Mouse (Mus musculus) CH12.LX (cell line): ENCODE measurements around the gene Mgarp. TPM values are rescaled to one million over a fixed set of nuclear protein-coding genes. Genes with fewer than 3 reads are reported as not detected.

Experiments
- DNase-seq: peaks from one replicate; pipeline ENCODE4 v3.0.0-alpha.2; 2013; ENCODE audit errors: extremely low read depth
- H3K27ac ChIP-seq: 2 replicates; pipeline ENCODE4 v1.5.1; 2012; ENCODE audit warnings: low read depth, mild to moderate bottlenecking, control low read depth, moderate library complexity; ENCODE audit not compliant: insufficient read depth
- H3K27me3 ChIP-seq: replicated peaks from 2 replicates; pipeline ENCODE3; 2012; ENCODE audit warnings: inconsistent platforms
- H3K36me3 ChIP-seq, 2 experiments: replicated peaks in 1 of 2; 2 replicates each; pipeline versions ENCODE3 to v1.6.1; 2012; ENCODE audit warnings: inconsistent platforms in 1 of 2, low read length in 1 of 2, mild to moderate bottlenecking in 1 of 2, mixed read lengths in 1 of 2, moderate library complexity in 1 of 2; ENCODE audit not compliant: control insufficient read depth in 1 of 2, insufficient read depth in 1 of 2
- H3K4me1 ChIP-seq, 2 experiments: 2 replicates each; pipeline ENCODE4 v1.6.1; 2012; ENCODE audit warnings: inconsistent platforms in 1 of 2, moderate library complexity in 1 of 2; ENCODE audit not compliant: insufficient read depth in 2 of 2, control insufficient read depth in 1 of 2
- H3K4me2 ChIP-seq: 2 replicates; pipeline ENCODE4 v1.6.1; 2012; ENCODE audit warnings: low read depth, mild to moderate bottlenecking, control low read depth; ENCODE audit not compliant: poor library complexity, insufficient read depth, severe bottlenecking
- H3K4me3 ChIP-seq, 3 experiments: fragments of 150-350 bp in 1 of 3; sonication (generic) in 1 of 3; replicated peaks in 1 of 3; 2 replicates each; pipeline versions ENCODE3 to v1.5.1; 2011 to 2012; ENCODE audit warnings: low read depth in 2 of 3, low read length in 2 of 3, mild to moderate bottlenecking in 2 of 3, moderate library complexity in 2 of 3, control low read depth in 1 of 3, improper control_type of control experiment in 1 of 3, inconsistent platforms in 1 of 3, mixed read lengths in 1 of 3; ENCODE audit not compliant: poor library complexity in 1 of 3
- H3K79me2 ChIP-seq: replicated peaks from 2 replicates; pipeline ENCODE4 v1.6.1; 2012; ENCODE audit warnings: mild to moderate bottlenecking, moderate library complexity; ENCODE audit not compliant: control insufficient read depth, poor library complexity, insufficient read depth, severe bottlenecking; ENCODE audit errors: extremely low read depth
- H3K9ac ChIP-seq: 2 replicates; pipeline ENCODE4 v1.6.1; 2012; ENCODE audit warnings: low read depth, mild to moderate bottlenecking, control low read depth, moderate library complexity; ENCODE audit not compliant: insufficient read depth
- H3K9me3 ChIP-seq: replicated peaks from 2 replicates; pipeline ENCODE3; 2012; ENCODE audit warnings: low read length, inconsistent platforms, mixed read lengths
- CHD1 ChIP-seq: IDR thresholded peaks from 2 replicates; pipeline ENCODE4 v1.6.1; 2012; ENCODE audit warnings: low read depth, low read length, improper control_type of control experiment, inconsistent platforms
- CHD2 ChIP-seq: IDR thresholded peaks from 2 replicates; pipeline ENCODE4 v1.6.1; 2011; ENCODE audit warnings: low read length, improper control_type of control experiment
- ETS1 ChIP-seq: conservative IDR thresholded peaks from 2 replicates; pipeline ENCODE4 v1.6.1; 2012; ENCODE audit warnings: low read depth, mild to moderate bottlenecking, inconsistent platforms, low read length, improper control_type of control experiment, moderate library complexity
- GABPA ChIP-seq: IDR thresholded peaks from 2 replicates; pipeline ENCODE4 v1.6.1; 2012; ENCODE audit warnings: low read depth, low read length, improper control_type of control experiment, inconsistent platforms; ENCODE audit not compliant: insufficient replicate concordance
- IRF4 ChIP-seq: IDR thresholded peaks from 2 replicates; pipeline ENCODE4 v1.6.1; 2014; ENCODE audit warnings: low read depth, mild to moderate bottlenecking, inconsistent platforms, low read length, improper control_type of control experiment
- MAX ChIP-seq: IDR thresholded peaks from 2 replicates; pipeline ENCODE4 v1.6.1; 2011; ENCODE audit warnings: low read length, improper control_type of control experiment
- MEF2A ChIP-seq: IDR thresholded peaks from 2 replicates; pipeline ENCODE4 v1.6.1; 2014; ENCODE audit warnings: low read depth, mild to moderate bottlenecking, inconsistent platforms, low read length, improper control_type of control experiment, borderline replicate concordance
- MYC ChIP-seq: IDR thresholded peaks from 2 replicates; pipeline ENCODE4 v1.6.1; 2011; ENCODE audit warnings: low read depth, mild to moderate bottlenecking, improper control_type of control experiment, low read length
- NELFE ChIP-seq: IDR thresholded peaks from 2 replicates; pipeline ENCODE4 v1.6.1; 2011; ENCODE audit warnings: low read depth, low read length, improper control_type of control experiment
- POLR2A ChIP-seq: IDR thresholded peaks from 2 replicates; pipeline ENCODE4 v1.6.1; 2011; ENCODE audit warnings: low read depth, mild to moderate bottlenecking, improper control_type of control experiment, low read length
- SIN3A ChIP-seq: IDR thresholded peaks from 2 replicates; pipeline ENCODE4 v1.6.1; 2012; ENCODE audit warnings: low read length, improper control_type of control experiment, inconsistent platforms
- TCF12 ChIP-seq: IDR thresholded peaks from 2 replicates; pipeline ENCODE4 v1.6.1; 2014; ENCODE audit warnings: low read depth, mild to moderate bottlenecking, inconsistent platforms, low read length, improper control_type of control experiment
- UBTF ChIP-seq: IDR thresholded peaks from 2 replicates; pipeline ENCODE4 v1.6.1; 2012; ENCODE audit warnings: low read depth, mild to moderate bottlenecking, inconsistent platforms, low read length, improper control_type of control experiment, moderate library complexity
- ZKSCAN1 ChIP-seq: IDR thresholded peaks from 2 replicates; pipeline ENCODE4 v1.6.1; 2012; ENCODE audit warnings: low read depth, inconsistent platforms, low read length, improper control_type of control experiment, borderline replicate concordance
- ZMIZ1 ChIP-seq: IDR thresholded peaks from 2 replicates; pipeline ENCODE4 v1.6.1; 2012; ENCODE audit warnings: low read depth, mild to moderate bottlenecking, inconsistent platforms, low read length, improper control_type of control experiment
- dilution Hi-C: fragments of 300-500 bp; cut with MboI; formaldehyde crosslinking; loops from 2 replicates; pipeline ENCODE4 v1.14.3; 2020; ENCODE audit warnings: low sequenced_read_pairs; ENCODE audit not compliant: extremely low pct_unique_long_range_greater_than_20kb, extremely low pct_ligation_motif_present
- in situ Hi-C: fragments of 300-500 bp; cut with MboI; formaldehyde crosslinking; loops from 3 replicates; pipeline ENCODE4 v1.14.3; 2019; ENCODE audit warnings: low sequenced_read_pairs, low pct_ligation_motif_present, low pct_unique_long_range_greater_than_20kb, mixed read lengths
- polyA plus RNA-seq: library from polyadenylated mRNA; unstranded; fragments of >175 nt; gene quantifications from 2 replicates; pipeline ENCODE4 v1.2.1, GENCODE M21; 2012; ENCODE audit warnings: low read depth; ENCODE audit not compliant: insufficient read length
- total RNA-seq, 2 experiments: library from RNA; depleted of rRNA; stranded (reverse); fragments of 300-350 nt in 1 of 2; fragments of >200 nt in 1 of 2; gene quantifications; 2 replicates each; pipeline ENCODE4 v1.2.3; 2012 to 2014

The Mgarp gene
- total and polyA plus RNA-seq, 3 experiments: not detected

- TF ChIP-seq GABPA: peak; percentile 11; the same call in 1 of the 2 replicates
Observed at GRCm38 (mm10) chr3:51415098-51416072, 18.8 kb upstream of the Mgarp start, which contains the start of gene Naa15 (continued).

GRCm38 (mm10) chr3:51413276-51413675, 16.7 kb upstream of the Mgarp start:
- Histone ChIP-seq H3K36me3 (peaks cover 0 to 12% of the 10 kb centered on the region in 2 experiments), H3K27me3 (no peaks in the 10 kb centered on the region), H3K4me2 (no peak overlapping the region), H3K4me1 (peaks cover 0 to 25% of the 10 kb centered on the region in 2 experiments; a peak in 2 of 4 replicates), H3K27ac (no peak overlapping the region), H3K9ac (no peak overlapping the region), H3K4me3 (no peak overlapping the region), H3K79me2 (peaks cover 34% of the 10 kb centered on the region), H3K9me3 (no peaks in the 10 kb centered on the region)
- DNase-seq: no peak
- in situ Hi-C loops (loop anchor here (5.0 kb wide), 1 partner anchor 36 kb away; no protein-coding TSS in a partner anchor), dilution Hi-C loops (no loop called here)
- no peak for TF ChIP-seq POLR2A
- no peak for TF ChIP-seq IRF4
- no peak for TF ChIP-seq ZKSCAN1
- TF ChIP-seq SIN3A: no peak
- no peak for TF ChIP-seq CHD1
- TF ChIP-seq ZMIZ1: no peak

- no peaks in the 10 kb centered on the region for H3K27me3 ChIP-seq
- in situ Hi-C loops: loop anchor here (5.0 kb wide), 1 partner anchor 35 kb away; no protein-coding TSS in a partner anchor
- dilution Hi-C loops: no loop called here
- no peak for DNase-seq
- H3K4me1 ChIP-seq: peaks cover 2 to 23% of the 10 kb centered on the region in 2 experiments; a peak in 3 of 4 replicates
- no peak overlapping the region for H3K4me2 ChIP-seq
- H3K27ac ChIP-seq: no peak overlapping the region
- TF ChIP-seq NELFE (no peak), MEF2A (no peak), POLR2A (no peak), CHD2 (no peak), ETS1 (no peak), UBTF (no peak), GABPA (no peak), ZKSCAN1 (no peak), TCF12 (no peak), MYC (no peak), MAX (no peak)
- no peaks in the 10 kb centered on the region for H3K9me3 ChIP-seq
- peaks cover 26% of the 10 kb centered on the region for H3K79me2 ChIP-seq
- H3K4me3 ChIP-seq: no peak overlapping the region
- H3K9ac ChIP-seq: no peak overlapping the region
- H3K36me3 ChIP-seq: peaks cover 0 to 12% of the 10 kb centered on the region in 2 experiments
Observed at GRCm38 (mm10) chr3:51412457-51412856, 15.9 kb upstream of the Mgarp start.
